Mouse (Mus musculus): ENCODE measurements around the gene Naga.

GRCm38 (mm10) chr15:82348999-82349341 lies 10.2 kb upstream of the Naga start:
- TF ChIP-seq CTCF (conservative IDR thresholded peaks at IDR 0.05; ENCODE audit: low read length) (no peak), NANOG (IDR thresholded peaks at IDR 0.05; ENCODE audit: borderline replicate concordance, low read length) (no peak)
